Mouse (Mus musculus) bone marrow, adult 2 months (tissue): Measurements from ENCODE around the gene Repin1. TPM values are rescaled to one million over a fixed set of nuclear protein-coding genes. Genes with fewer than 3 reads are reported as not detected.
A peak's percentile ranks its signal among the peaks of the same experiment; 100 is the strongest.

Experiments
- H3K27ac ChIP-seq: fragments of 200-500 bp; 2 replicates; pipeline ENCODE4 v1.5.1; 2012; ENCODE audit warnings: low read depth, mild to moderate bottlenecking, control low read depth, inconsistent platforms, low read length; ENCODE audit not compliant: control insufficient read depth, poor library complexity, insufficient read depth
- H3K4me1 ChIP-seq: fragments of 200-500 bp; 2 replicates; pipeline ENCODE4 v1.6.1; 2011; ENCODE audit warnings: low read length; ENCODE audit not compliant: control insufficient read depth, insufficient read depth
- H3K4me3 ChIP-seq: fragments of 200-500 bp; replicated peaks from 2 replicates; pipeline ENCODE3; 2011; ENCODE audit warnings: mild to moderate bottlenecking, low read depth, low read length, control low read depth; ENCODE audit not compliant: control insufficient read depth
- CTCF ChIP-seq: fragments of 200-500 bp; IDR thresholded peaks from 2 replicates; pipeline ENCODE4 v1.5.1; 2011; ENCODE audit warnings: low read length, control low read depth; ENCODE audit not compliant: control insufficient read depth, insufficient read depth
- POLR2A ChIP-seq: fragments of 200-500 bp; IDR thresholded peaks from 2 replicates; pipeline ENCODE4 v1.6.1; 2011; ENCODE audit warnings: low read depth, mild to moderate bottlenecking, control low read depth, low read length, borderline replicate concordance; ENCODE audit not compliant: control insufficient read depth
- WGBS: fragments of 180-500 bp; shearing (Covaris S2); methylation state at CpG from one replicate; pipeline ENCODE4 v1.1.7; 2018; 5-methylcytosine and 5-hydroxymethylcytosine counted together
- polyA plus RNA-seq: library from polyadenylated mRNA; stranded (reverse); fragments of >200 nt; gene quantifications from 2 replicates; pipeline ENCODE4 v1.2.4, GENCODE M21; 2011; ENCODE audit warnings: low replicate concordance; ENCODE audit not compliant: missing spikeins, insufficient read depth, insufficient read length

Gene Repin1
- polyA plus RNA-seq, 1 experiment, result 5.5 TPM

- Histone ChIP-seq H3K27ac (no peak overlapping the region), H3K4me3 (no peak overlapping the region), H3K4me1 (no peaks in the 10 kb centered on the region)
- no peak for TF ChIP-seq POLR2A
- no peak for TF ChIP-seq CTCF
- 61% methylated on average over 10 of the region's 10 CpGs for WGBS
Measured at GRCm38 (mm10) chr6:48573280-48573679, 20.4 kb upstream of the Repin1 start.

GRCm38 (mm10) chr6:48573981-48574380, 19.7 kb upstream of the Repin1 start:
- TF ChIP-seq CTCF, result no peak
- no peak for TF ChIP-seq POLR2A
- H3K4me3 ChIP-seq, result no peak overlapping the region
- 74% methylated on average over 3 of the region's 3 CpGs for WGBS
- H3K4me1 ChIP-seq, result no peaks in the 10 kb centered on the region
- H3K27ac ChIP-seq, result no peak overlapping the region

DNA sequence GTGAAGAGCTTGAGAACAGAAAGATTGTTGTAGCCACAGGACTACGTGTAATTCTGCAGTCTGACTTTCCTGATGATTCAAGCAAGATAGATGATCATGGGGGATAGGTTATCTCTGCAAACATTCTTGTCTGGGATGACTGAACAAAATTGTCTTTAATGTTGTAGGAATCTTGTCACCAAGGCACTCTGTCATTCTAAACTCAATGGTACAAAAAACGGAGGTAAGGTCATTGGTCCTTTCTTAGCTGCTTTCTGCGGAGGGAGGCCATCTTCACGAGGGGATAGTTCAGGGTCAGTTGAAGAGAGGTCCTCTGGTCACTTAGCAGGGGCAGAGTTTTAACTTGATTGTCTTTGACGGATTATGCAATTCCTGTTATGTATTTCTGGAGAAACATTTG, 14.9 kb upstream of the Repin1 start:
- WGBS, result 39% methylated on average over 5 of the region's 5 CpGs
- H3K4me3 ChIP-seq, result no peak overlapping the region
- no peak overlapping the region for H3K27ac ChIP-seq
- H3K4me1 ChIP-seq, result no peaks in the 10 kb centered on the region
- TF ChIP-seq POLR2A (no peak), CTCF (no peak)

- H3K4me1 ChIP-seq, result no peaks in the 10 kb centered on the region
- WGBS, result under 1% methylated on average over 5 of the region's 5 CpGs
- no peak overlapping the region for H3K4me3 ChIP-seq
- TF ChIP-seq POLR2A (no peak), CTCF (no peak)
- H3K27ac ChIP-seq, result no peak overlapping the region
Measured at GRCm38 (mm10) chr6:48579215-48579648, 14.5 kb upstream of the Repin1 start.

DNA sequence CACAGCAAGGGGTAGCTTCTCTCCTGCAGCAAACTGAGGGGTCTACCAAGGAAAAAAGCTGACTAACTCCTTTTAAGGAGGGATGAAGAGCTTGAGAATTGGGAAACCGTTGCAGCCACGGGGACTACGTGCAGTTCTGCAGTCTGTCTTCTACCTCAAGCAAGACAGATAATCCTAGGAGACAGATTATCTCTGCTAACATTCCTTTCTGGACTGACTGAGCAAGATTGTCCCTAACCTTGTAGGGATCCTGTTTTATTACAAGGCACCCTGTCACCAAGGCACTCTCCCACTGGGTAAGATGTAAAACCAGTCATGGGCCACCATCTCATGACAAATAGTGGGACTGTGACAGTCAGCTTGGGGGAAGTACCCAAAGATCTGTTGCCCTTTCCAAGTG, 12.4 kb upstream of the Repin1 start:
- no peak for TF ChIP-seq POLR2A
- no peak for TF ChIP-seq CTCF
- 69% methylated on average over 3 of the region's 3 CpGs for WGBS
- Histone ChIP-seq H3K4me1 (no peaks in the 10 kb centered on the region), H3K27ac (no peak overlapping the region), H3K4me3 (no peak overlapping the region)

- WGBS, result 77% methylated on average over 3 of the region's 3 CpGs
- Histone ChIP-seq H3K4me1 (no peaks in the 10 kb centered on the region), H3K4me3 (no peak overlapping the region), H3K27ac (no peak overlapping the region)
- no peak for TF ChIP-seq POLR2A
- 0 out of 2 replicates have a peak, but pooled peaks have one; percentile 14 for TF ChIP-seq CTCF
Measured at GRCm38 (mm10) chr6:48582037-48582436, 11.6 kb upstream of the Repin1 start.

- no peaks in the 10 kb centered on the region; the same call in none of the 2 replicates for H3K4me1 ChIP-seq
- no peak for TF ChIP-seq CTCF
- TF ChIP-seq POLR2A, result no peak
- H3K27ac ChIP-seq, result no peak within 1 kb of the TSS; the same call in 1 of the 2 replicates
- H3K4me3 ChIP-seq, result no peak within 1 kb of the TSS
- WGBS, result 7% methylated on average over 6 of the region's 6 CpGs
Measured at GRCm38 (mm10) chr6:48589194-48589750, 4.4 kb upstream of the Repin1 start, which contains the start of gene Gm45021. Gm45021 (plus strand) TSS chr6:48589610.

DNA sequence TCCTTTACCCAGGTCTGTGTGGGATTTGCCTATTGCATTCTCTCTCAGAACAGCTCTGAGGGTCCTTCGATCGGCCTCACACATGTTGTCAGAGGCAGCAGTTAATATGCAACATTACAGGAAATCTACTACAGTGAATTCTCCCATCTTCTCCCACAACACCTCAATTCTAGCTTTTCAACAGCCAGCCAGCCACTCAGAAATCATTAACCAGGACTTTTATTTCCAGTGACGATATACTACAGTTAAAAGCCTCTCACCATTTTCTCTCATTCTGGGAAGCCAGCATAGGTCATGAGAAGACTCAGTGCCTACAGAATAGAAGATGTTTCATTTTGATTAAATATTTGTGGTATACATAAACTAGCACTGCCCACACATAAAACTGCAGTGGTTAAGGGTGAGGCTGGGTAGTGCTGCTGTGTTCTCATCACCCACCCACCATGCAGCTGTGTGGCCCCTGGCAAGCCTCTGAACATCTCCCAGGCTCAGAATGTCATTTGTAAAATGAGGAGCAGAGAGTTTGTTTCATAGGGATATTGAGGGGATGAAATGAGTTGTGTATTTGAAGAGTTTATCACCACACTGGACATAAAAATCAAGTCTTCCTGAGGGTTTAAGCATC, 2.4 kb upstream of the Repin1 start:
- no peak for TF ChIP-seq POLR2A
- TF ChIP-seq CTCF, result no peak
- Histone ChIP-seq H3K27ac (no peak overlapping the region), H3K4me3 (no peak overlapping the region), H3K4me1 (no peaks in the 10 kb centered on the region; the same call in none of the 2 replicates)
- WGBS, result 71% methylated on average over 3 of the region's 3 CpGs

DNA sequence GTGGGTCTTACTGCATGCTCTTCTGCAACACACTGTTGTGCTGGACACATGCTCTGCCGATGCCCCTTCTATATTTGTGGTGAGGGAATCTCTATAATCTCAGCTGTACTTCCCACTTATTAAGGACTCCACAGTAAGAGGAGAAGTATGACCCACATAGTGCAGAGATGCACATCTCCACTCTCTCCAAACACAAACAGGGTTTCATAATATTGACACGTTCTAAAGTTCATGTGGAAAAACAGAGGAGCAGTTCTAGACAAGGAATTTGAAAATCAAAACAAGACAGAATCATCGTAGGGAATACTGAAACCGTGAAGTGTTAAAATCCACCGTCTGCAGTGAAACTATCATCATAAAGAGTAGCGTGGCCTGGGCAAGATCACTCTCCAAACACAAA, 1.8 kb upstream of the Repin1 start:
- TF ChIP-seq CTCF, result no peak
- TF ChIP-seq POLR2A, result no peak

More for the DNA sequence above, 1.8 kb upstream of the Repin1 start:
- Histone ChIP-seq H3K27ac (no peak overlapping the region), H3K4me3 (no peak overlapping the region), H3K4me1 (no peaks in the 10 kb centered on the region; the same call in none of the 2 replicates)
- 61% methylated on average over 6 of the region's 6 CpGs for WGBS
